Mouse (Mus musculus): Measurements from ENCODE around the gene Tti1.

GRCm38 (mm10) chr2:158068444-158068971 is 40.3 kb upstream of the Tti1 start:
- no peak for TF ChIP-seq POU5F1 (IDR thresholded peaks at IDR 0.05; ENCODE audit: borderline replicate concordance, low read length)
- TF ChIP-seq CTCF (conservative IDR thresholded peaks at IDR 0.05; ENCODE audit: low read length), result no peak
- no peak for TF ChIP-seq NANOG (IDR thresholded peaks at IDR 0.05; ENCODE audit: borderline replicate concordance, low read length)
